In the genomic region with DNA sequence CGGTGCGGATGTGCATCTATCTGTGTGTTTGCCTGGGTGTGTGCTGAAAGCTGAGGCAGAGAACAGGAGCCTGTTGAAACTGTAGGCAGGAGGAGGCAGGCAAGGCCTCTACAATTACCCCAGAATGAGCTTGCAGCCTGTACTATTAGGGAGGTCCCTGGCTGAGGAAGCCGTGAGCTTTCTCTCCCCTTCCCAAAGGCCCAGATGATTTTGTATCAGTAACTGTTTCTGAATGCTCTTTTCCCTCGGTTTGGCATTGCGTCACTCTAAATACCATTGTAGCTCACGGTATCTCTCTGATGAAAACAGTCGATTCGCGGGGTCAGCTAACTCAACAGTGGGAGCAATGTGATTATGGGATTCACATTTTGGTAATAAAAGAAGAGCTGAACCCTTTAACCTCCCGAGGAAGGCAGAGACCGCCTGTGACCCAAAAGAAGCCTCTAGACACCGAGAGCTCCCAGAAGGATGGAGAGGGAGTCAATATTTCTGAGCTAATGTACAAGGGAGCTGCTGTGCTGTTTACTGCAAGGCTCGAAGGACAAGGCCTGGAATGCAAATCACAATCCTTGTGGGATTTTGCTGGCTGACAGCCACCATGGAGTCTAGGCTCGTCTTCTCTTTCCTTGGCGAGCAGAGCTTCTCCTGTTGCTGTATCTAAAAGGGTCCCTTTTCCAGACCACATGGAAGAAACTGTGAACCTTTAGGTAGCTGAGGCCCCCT, we compare ENCODE assay signal across 8 mouse cellular contexts.
DNase-seq lines count a peak whose midpoint lies in the region; ATAC-seq lines count a peak whose summit lies in the region.

No protein-coding gene starts in this region.

- H3K4me1 ChIP-seq in limb, embryonic 13.5 days = peaks cover 38% of the 10 kb centered on the region
- peaks cover 12% of the 10 kb centered on the region; the same call in 1 of the 2 replicates for H3K4me1 ChIP-seq in limb, embryonic 10.5 days
- H3K4me1 ChIP-seq in brown adipose tissue, adult 24 weeks (ENCODE audit: control insufficient read depth, insufficient read depth, insufficient read length, low read length) = peaks cover 6% of the 10 kb centered on the region
- H3K4me1 ChIP-seq in forebrain, embryonic 15.5 days = peaks cover 9% of the 10 kb centered on the region

- ATAC-seq in limb, embryonic 13.5 days (ENCODE audit: low FRiP score, low read depth) = peak; percentile 38; the same call in 1 of the 2 replicates
- ATAC-seq in monocyte, adult 5-6 weeks (replicated peaks; ENCODE audit: insufficient number of reproducible peaks, low FRiP score, low TSS enrichment, poor library complexity, severe bottlenecking) = no peak
- no peak for ATAC-seq in forebrain, embryonic 15.5 days (replicated peaks)

- no peak overlapping the region for H3K4me2 ChIP-seq in limb, embryonic 13.5 days (replicated peaks)
- H3K4me2 ChIP-seq in forebrain, embryonic 15.5 days (replicated peaks) = no peak overlapping the region

- DNase-seq in limb, embryonic 10.5 days (ENCODE audit: low spot score) = no peak
- peak; percentile 38 to 42 for DNase-seq in gastrocnemius, postnatal 36 days
- DNase-seq in kidney, postnatal 14 days = peak; percentile 58
- no peak for DNase-seq in retina, embryonic 14.5 days (ENCODE audit: low spot score)

- no peaks in the 10 kb centered on the region for H3K36me3 ChIP-seq in limb, embryonic 13.5 days
- H3K36me3 ChIP-seq in limb, embryonic 10.5 days = no peaks in the 10 kb centered on the region
- H3K36me3 ChIP-seq in forebrain, embryonic 15.5 days = no peaks in the 10 kb centered on the region

- H3K4me3 ChIP-seq in limb, embryonic 13.5 days = no peak overlapping the region
- H3K4me3 ChIP-seq in limb, embryonic 10.5 days = no peak overlapping the region
- no peak overlapping the region for H3K4me3 ChIP-seq in brown adipose tissue, adult 24 weeks (ENCODE audit: insufficient read depth, low read depth, low read length)
- no peak overlapping the region for H3K4me3 ChIP-seq in forebrain, embryonic 15.5 days

- intact Hi-C loops in gastrocnemius, postnatal 36 days (cut with DNase I) = no loop called here

- H3K27me3 ChIP-seq in limb, embryonic 13.5 days = no peaks in the 10 kb centered on the region
- no peaks in the 10 kb centered on the region for H3K27me3 ChIP-seq in limb, embryonic 10.5 days (ENCODE audit: low read depth, poor library complexity, severe bottlenecking)
- H3K27me3 ChIP-seq in forebrain, embryonic 15.5 days = no peaks in the 10 kb centered on the region

- H3K9ac ChIP-seq in limb, embryonic 13.5 days = no peak overlapping the region
- H3K9ac ChIP-seq in forebrain, embryonic 15.5 days (replicated peaks) = no peak overlapping the region

- 61% methylated on average over 15 of the region's 15 CpGs for WGBS in limb, embryonic 13.5 days
- 86% methylated on average over 15 of the region's 15 CpGs for WGBS in limb, embryonic 10.5 days
- WGBS in forebrain, embryonic 15.5 days = 59% methylated on average over 15 of the region's 15 CpGs

- no peaks in the 10 kb centered on the region for H3K9me3 ChIP-seq in limb, embryonic 13.5 days
- H3K9me3 ChIP-seq in limb, embryonic 10.5 days (replicated peaks) = no peaks in the 10 kb centered on the region
- no peaks in the 10 kb centered on the region for H3K9me3 ChIP-seq in forebrain, embryonic 15.5 days

- peak overlapping the region; percentile 72; the same call in 1 of the 2 replicates for H3K27ac ChIP-seq in limb, embryonic 13.5 days
- no peak overlapping the region for H3K27ac ChIP-seq in limb, embryonic 10.5 days
- H3K27ac ChIP-seq in brown adipose tissue, adult 24 weeks (replicated peaks; ENCODE audit: low read depth, low read length) = peak overlapping the region; percentile 39; the same call in 1 of the 2 replicates
- no peak overlapping the region for H3K27ac ChIP-seq in forebrain, embryonic 15.5 days (replicated peaks)

Comparison
In these comparisons a context has a peak if more than half of its experiments do, and no peak if none do; other contexts are left out.
1. H3K27ac ChIP-seq: peak in limb, embryonic 13.5 days (single experiment) and brown adipose tissue, adult 24 weeks (single experiment); none in limb, embryonic 10.5 days (single experiment) and forebrain, embryonic 15.5 days (single experiment).
2. DNase-seq: peak in gastrocnemius, postnatal 36 days (2 of 2) and kidney, postnatal 14 days (single experiment); none in limb, embryonic 10.5 days (single experiment) and retina, embryonic 14.5 days (single experiment).